Mouse (Mus musculus): Measurements from ENCODE around the gene Wwox. TPM values are rescaled to one million over a fixed set of nuclear protein-coding genes. Genes with fewer than 3 reads are reported as not detected.

Wwox gene
- polyA plus RNA-seq, 1 experiment from 2014 or later, result 13.8 TPM

DNA sequence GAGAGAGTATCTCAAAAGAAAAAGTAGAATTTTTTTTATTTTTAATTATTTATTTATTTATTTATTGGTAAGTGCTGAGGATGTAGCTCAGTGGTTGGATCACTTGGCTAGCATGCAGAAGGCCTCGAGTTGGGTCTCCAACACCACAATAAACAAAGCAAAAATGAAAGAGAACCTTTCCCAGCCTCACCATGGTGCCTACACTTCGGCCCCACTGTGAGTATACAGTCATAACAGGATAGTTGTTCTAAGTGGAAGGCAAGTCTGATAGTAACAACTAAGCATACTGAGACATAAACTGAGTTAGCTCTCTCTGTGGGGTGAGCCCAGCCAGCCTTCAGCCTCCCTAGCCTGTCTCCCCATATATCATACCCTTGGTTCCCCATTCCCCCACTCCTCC is 672.6 kb downstream of the Wwox start:
- Histone ChIP-seq H3K27ac (ENCODE audit: low read depth, low read length) (no peak overlapping the region), H3K36me3 (ENCODE audit: control insufficient read depth, insufficient read depth, low read length) (no peaks in the 10 kb centered on the region), H3K4me1 (ENCODE audit: control insufficient read depth, insufficient read depth, low read length) (peaks cover 8% of the 10 kb centered on the region; the same call in 1 of the 2 replicates), H3K4me2 (ENCODE audit: low read depth, low read length) (no peak overlapping the region), H3K9ac (replicated peaks; ENCODE audit: low read depth, low read length) (no peak overlapping the region), H3K27me3 (ENCODE audit: control insufficient read depth, insufficient read depth, low read length) (no peaks in the 10 kb centered on the region), H3K4me3 (ENCODE audit: low read depth, low read length) (no peak overlapping the region), H3K9me3 (ENCODE audit: control insufficient read depth, low read length) (no peaks in the 10 kb centered on the region)
- no peak for ATAC-seq (ENCODE audit: low read depth)
- WGBS, result 87% methylated on average over 2 of the region's 2 CpGs

DNA sequence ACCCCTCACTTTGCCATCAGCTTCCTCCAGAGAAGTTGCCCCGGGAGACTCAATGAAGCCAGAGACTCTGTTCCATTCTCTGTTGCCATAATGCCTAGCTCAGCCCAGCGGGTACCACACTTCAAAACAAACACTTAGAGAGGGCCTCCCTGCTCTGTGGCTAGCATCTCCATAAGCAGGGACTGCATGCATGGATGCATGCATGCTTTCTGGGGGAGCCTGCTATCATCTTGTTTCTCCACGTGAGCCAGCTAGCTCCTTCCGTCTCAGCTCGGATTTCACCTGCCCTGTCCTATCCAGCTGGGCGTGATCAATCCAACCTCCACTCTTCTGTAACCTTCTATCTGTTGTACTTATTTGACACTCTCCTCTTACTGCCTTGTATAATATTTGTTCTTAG is 675.0 kb downstream of the Wwox start:
- H3K36me3 ChIP-seq (ENCODE audit: control insufficient read depth, insufficient read depth, low read length), result no peaks in the 10 kb centered on the region
- H3K9me3 ChIP-seq (ENCODE audit: control insufficient read depth, low read length), result no peaks in the 10 kb centered on the region
- H3K27ac ChIP-seq (ENCODE audit: low read depth, low read length), result no peak overlapping the region
- WGBS, result 30% methylated on average over 6 of the region's 6 CpGs
- H3K27me3 ChIP-seq (ENCODE audit: control insufficient read depth, insufficient read depth, low read length), result no peaks in the 10 kb centered on the region
- ATAC-seq (ENCODE audit: low read depth), result no peak
- H3K4me1 ChIP-seq (ENCODE audit: control insufficient read depth, insufficient read depth, low read length), result peaks cover 5% of the 10 kb centered on the region; the same call in 1 of the 2 replicates
- H3K9ac ChIP-seq (replicated peaks; ENCODE audit: low read depth, low read length), result no peak overlapping the region
- H3K4me3 ChIP-seq (ENCODE audit: low read depth, low read length), result no peak overlapping the region
- H3K4me2 ChIP-seq (ENCODE audit: low read depth, low read length), result no peak overlapping the region

DNA sequence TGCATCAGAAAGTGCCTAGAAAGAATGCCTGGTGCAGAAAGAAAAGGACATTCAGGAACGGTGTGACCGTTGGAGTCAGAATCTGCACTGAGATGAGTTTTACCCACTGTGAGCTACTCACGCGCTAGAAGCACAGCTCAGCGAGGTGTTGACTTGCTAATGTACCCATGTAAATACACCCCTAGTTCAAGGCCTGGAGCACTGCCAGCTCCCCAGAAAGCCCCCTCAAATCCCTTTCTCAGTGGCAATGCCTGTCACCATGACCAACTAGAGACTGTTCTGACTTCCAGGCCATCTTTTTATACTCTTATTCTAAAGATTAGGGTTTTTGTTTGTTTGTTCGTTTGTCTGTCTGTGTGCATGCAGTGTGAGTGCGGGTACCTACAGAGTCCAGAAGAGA is 686.6 kb downstream of the Wwox start:
- ATAC-seq (ENCODE audit: low read depth), result no peak
- H3K4me3 ChIP-seq (ENCODE audit: low read depth, low read length), result no peak overlapping the region
- no peak overlapping the region for H3K9ac ChIP-seq (replicated peaks; ENCODE audit: low read depth, low read length)
- no peaks in the 10 kb centered on the region for H3K36me3 ChIP-seq (ENCODE audit: control insufficient read depth, insufficient read depth, low read length)
- H3K9me3 ChIP-seq (ENCODE audit: control insufficient read depth, low read length), result no peaks in the 10 kb centered on the region
- no peak overlapping the region for H3K4me2 ChIP-seq (ENCODE audit: low read depth, low read length)
- no peak overlapping the region for H3K27ac ChIP-seq (ENCODE audit: low read depth, low read length)
- no peaks in the 10 kb centered on the region for H3K27me3 ChIP-seq (ENCODE audit: control insufficient read depth, insufficient read depth, low read length)
- 39% methylated on average over 7 of the region's 7 CpGs for WGBS
- H3K4me1 ChIP-seq (ENCODE audit: control insufficient read depth, insufficient read depth, low read length), result no peaks in the 10 kb centered on the region

DNA sequence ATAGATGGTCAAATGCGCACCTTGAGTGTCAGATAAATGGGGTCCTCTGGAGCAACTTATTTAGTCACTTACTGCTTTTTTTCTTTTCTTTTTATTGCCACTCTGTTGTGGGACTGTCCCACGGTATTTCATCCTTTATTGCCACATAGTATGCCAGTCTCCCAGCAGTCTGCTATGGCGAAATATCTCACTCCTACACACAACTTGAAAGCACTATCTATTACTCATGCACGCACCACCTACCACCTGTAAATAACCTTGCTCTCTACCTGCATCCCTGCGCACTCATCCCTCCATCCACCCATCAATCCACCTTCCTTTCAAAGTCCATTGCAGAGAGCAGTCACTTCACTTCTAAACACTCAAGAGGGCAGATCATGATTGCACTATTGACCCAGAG is 687.2 kb downstream of the Wwox start:
- Histone ChIP-seq H3K9ac (replicated peaks; ENCODE audit: low read depth, low read length) (no peak overlapping the region), H3K4me3 (ENCODE audit: low read depth, low read length) (no peak overlapping the region), H3K9me3 (ENCODE audit: control insufficient read depth, low read length) (no peaks in the 10 kb centered on the region), H3K4me2 (ENCODE audit: low read depth, low read length) (no peak overlapping the region), H3K36me3 (ENCODE audit: control insufficient read depth, insufficient read depth, low read length) (no peaks in the 10 kb centered on the region), H3K27ac (ENCODE audit: low read depth, low read length) (no peak overlapping the region), H3K27me3 (ENCODE audit: control insufficient read depth, insufficient read depth, low read length) (no peaks in the 10 kb centered on the region), H3K4me1 (ENCODE audit: control insufficient read depth, insufficient read depth, low read length) (no peaks in the 10 kb centered on the region)
- no peak for ATAC-seq (ENCODE audit: low read depth)
- 86% methylated on average over 5 of the region's 5 CpGs for WGBS

DNA sequence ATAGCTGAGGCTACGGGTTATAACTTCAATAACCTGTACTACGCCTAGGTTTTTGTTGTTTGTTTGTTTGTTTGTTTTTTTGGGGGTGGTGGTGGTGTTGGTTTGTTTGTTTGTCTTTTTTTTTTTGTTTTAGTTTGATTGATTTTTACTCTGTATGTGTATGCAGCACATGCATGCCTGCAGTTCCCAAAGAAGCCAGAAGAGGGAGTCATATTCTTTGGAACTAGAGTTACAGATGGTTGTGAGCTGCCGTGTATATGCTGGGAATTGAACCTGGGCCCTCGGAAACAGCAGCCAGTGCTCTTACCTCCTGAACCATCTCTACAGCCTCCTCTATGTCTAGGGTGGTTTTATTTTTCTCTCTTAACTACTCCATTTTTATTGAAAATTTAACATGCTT is 689.9 kb downstream of the Wwox start:
- WGBS, result 95% methylated on average over 4 of the region's 4 CpGs
- no peaks in the 10 kb centered on the region for H3K9me3 ChIP-seq (ENCODE audit: control insufficient read depth, low read length)
- H3K4me2 ChIP-seq (ENCODE audit: low read depth, low read length), result no peak overlapping the region
- H3K4me3 ChIP-seq (ENCODE audit: low read depth, low read length), result no peak overlapping the region
- no peaks in the 10 kb centered on the region for H3K27me3 ChIP-seq (ENCODE audit: control insufficient read depth, insufficient read depth, low read length)
- no peak overlapping the region for H3K27ac ChIP-seq (ENCODE audit: low read depth, low read length)
- H3K9ac ChIP-seq (replicated peaks; ENCODE audit: low read depth, low read length), result no peak overlapping the region
- H3K4me1 ChIP-seq (ENCODE audit: control insufficient read depth, insufficient read depth, low read length), result no peaks in the 10 kb centered on the region
- H3K36me3 ChIP-seq (ENCODE audit: control insufficient read depth, insufficient read depth, low read length), result no peaks in the 10 kb centered on the region
- ATAC-seq (ENCODE audit: low read depth), result no peak

DNA sequence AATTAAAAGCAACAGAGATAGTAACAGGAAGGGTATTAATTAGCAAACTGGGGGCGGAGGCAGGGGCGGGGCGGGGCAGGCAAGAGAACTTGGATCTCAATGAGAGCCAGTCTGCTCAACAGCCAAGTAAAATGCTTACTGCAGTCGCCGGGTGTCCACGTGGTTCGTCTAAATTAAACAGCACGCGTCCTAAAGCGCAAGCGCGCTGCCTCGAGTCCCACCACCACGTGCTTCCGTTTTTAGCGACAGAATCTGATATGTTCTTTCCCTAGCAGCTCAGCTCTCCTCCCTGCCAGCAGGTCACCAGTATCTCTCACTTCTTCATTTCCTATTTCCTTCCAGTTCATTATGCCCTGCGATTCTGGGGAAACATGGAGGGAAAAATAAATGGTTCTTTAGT is 693.7 kb downstream of the Wwox start:
- no peaks in the 10 kb centered on the region for H3K4me1 ChIP-seq (ENCODE audit: control insufficient read depth, insufficient read depth, low read length)
- H3K9ac ChIP-seq (replicated peaks; ENCODE audit: low read depth, low read length), result no peak overlapping the region
- no peak for ATAC-seq (ENCODE audit: low read depth)
- H3K9me3 ChIP-seq (ENCODE audit: control insufficient read depth, low read length), result no peaks in the 10 kb centered on the region
- WGBS, result 63% methylated on average over 17 of the region's 17 CpGs
- H3K36me3 ChIP-seq (ENCODE audit: control insufficient read depth, insufficient read depth, low read length), result no peaks in the 10 kb centered on the region
- H3K27me3 ChIP-seq (ENCODE audit: control insufficient read depth, insufficient read depth, low read length), result no peaks in the 10 kb centered on the region
- no peak overlapping the region for H3K4me3 ChIP-seq (ENCODE audit: low read depth, low read length)
- no peak overlapping the region for H3K27ac ChIP-seq (ENCODE audit: low read depth, low read length)
- H3K4me2 ChIP-seq (ENCODE audit: low read depth, low read length), result no peak overlapping the region

DNA sequence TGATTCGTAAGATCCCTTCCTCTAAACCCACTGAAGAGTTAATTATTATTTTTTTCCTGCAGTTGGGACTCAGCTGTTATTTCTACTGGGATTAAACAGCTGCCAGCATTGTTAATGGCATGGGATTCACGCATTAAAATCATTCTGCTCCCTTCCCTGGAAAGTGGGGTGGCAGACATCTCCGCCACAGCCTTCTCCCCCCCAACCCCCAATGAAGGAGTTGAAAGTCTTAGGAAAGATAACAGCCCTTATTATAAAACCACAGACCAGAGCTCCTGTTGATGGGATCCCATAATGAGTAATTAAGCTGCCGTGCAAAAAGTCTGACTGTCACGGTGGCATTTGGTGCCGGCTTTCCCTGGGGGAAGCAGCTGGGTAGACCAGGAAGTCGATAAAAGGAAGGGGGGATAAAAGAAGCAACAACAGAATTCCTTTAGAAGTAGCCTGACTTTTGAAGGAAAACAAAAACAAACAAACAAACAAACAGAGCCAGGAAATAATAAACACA is 694.3 kb downstream of the Wwox start:
- Histone ChIP-seq H3K4me1 (ENCODE audit: control insufficient read depth, insufficient read depth, low read length) (no peaks in the 10 kb centered on the region), H3K27ac (ENCODE audit: low read depth, low read length) (no peak overlapping the region), H3K9me3 (ENCODE audit: control insufficient read depth, low read length) (no peaks in the 10 kb centered on the region), H3K9ac (replicated peaks; ENCODE audit: low read depth, low read length) (no peak overlapping the region), H3K27me3 (ENCODE audit: control insufficient read depth, insufficient read depth, low read length) (no peaks in the 10 kb centered on the region), H3K4me2 (ENCODE audit: low read depth, low read length) (no peak overlapping the region), H3K4me3 (ENCODE audit: low read depth, low read length) (no peak overlapping the region), H3K36me3 (ENCODE audit: control insufficient read depth, insufficient read depth, low read length) (no peaks in the 10 kb centered on the region)
- no peak; the same call in 1 of the 2 replicates for ATAC-seq (ENCODE audit: low read depth)
- WGBS, result 22% methylated on average over 7 of the region's 7 CpGs

DNA sequence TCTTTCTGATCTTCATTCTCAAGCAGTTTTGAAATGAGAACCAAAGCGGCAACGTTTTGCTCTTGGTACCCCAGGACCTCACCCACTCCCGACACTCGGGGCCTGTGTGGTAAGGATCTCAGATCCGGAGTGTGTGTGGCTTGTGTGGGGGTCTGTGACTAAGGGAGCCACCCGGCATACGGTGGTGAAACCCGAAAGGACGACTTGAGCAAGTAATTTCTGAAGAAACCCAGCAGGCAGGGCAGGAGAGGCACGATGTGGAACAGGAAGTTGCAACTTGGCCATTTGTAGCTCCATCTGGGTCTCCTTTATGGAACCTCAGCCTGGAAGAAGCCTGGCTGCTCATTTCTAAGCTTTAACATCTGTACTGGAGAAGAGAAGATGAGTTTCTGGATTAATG is 697.4 kb downstream of the Wwox start:
- H3K9ac ChIP-seq (replicated peaks; ENCODE audit: low read depth, low read length), result no peak overlapping the region
- no peak overlapping the region for H3K27ac ChIP-seq (ENCODE audit: low read depth, low read length)
- no peaks in the 10 kb centered on the region for H3K27me3 ChIP-seq (ENCODE audit: control insufficient read depth, insufficient read depth, low read length)
- no peak overlapping the region for H3K4me3 ChIP-seq (ENCODE audit: low read depth, low read length)
- H3K4me1 ChIP-seq (ENCODE audit: control insufficient read depth, insufficient read depth, low read length), result peaks cover 6% of the 10 kb centered on the region; the same call in 1 of the 2 replicates
- no peak for ATAC-seq (ENCODE audit: low read depth)
- H3K36me3 ChIP-seq (ENCODE audit: control insufficient read depth, insufficient read depth, low read length), result no peaks in the 10 kb centered on the region
- H3K4me2 ChIP-seq (ENCODE audit: low read depth, low read length), result no peak overlapping the region
- H3K9me3 ChIP-seq (ENCODE audit: control insufficient read depth, low read length), result no peaks in the 10 kb centered on the region
- 88% methylated on average over 10 of the region's 10 CpGs for WGBS

DNA sequence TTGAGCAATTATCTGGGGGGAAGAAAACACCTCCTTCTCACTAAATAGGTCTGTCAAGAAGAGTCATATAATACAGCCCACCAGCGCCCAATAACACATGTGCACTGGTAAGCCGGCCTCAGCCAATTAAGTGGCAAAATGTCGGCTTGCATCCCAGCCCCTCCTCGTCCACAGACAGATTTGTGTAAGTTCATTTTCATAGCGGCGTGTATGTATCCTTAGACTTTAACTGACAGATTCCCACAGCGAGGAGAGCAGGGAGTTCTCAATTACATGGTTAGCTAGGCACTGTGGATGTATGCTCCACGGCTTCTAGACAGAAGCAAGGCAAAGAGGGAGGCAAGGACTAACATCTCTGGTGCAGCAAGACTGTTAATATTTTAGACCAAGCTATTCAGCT is 702.2 kb downstream of the Wwox start:
- Histone ChIP-seq H3K36me3 (ENCODE audit: control insufficient read depth, insufficient read depth, low read length) (no peaks in the 10 kb centered on the region), H3K27ac (ENCODE audit: low read depth, low read length) (no peak overlapping the region; the same call in 1 of the 2 replicates), H3K9me3 (ENCODE audit: control insufficient read depth, low read length) (no peaks in the 10 kb centered on the region), H3K4me3 (ENCODE audit: low read depth, low read length) (no peak overlapping the region), H3K9ac (replicated peaks; ENCODE audit: low read depth, low read length) (no peak overlapping the region), H3K4me1 (ENCODE audit: control insufficient read depth, insufficient read depth, low read length) (peaks cover 6% of the 10 kb centered on the region; the same call in 1 of the 2 replicates), H3K27me3 (ENCODE audit: control insufficient read depth, insufficient read depth, low read length) (no peaks in the 10 kb centered on the region), H3K4me2 (ENCODE audit: low read depth, low read length) (no peak overlapping the region)
- 44% methylated on average over 8 of the region's 8 CpGs for WGBS
- ATAC-seq (ENCODE audit: low read depth), result no peak

All from neural tube, embryonic 14.5 days (tissue).